Mouse (Mus musculus) kidney, postnatal 25 days (tissue): ENCODE measurements around the gene Zfp663.
A peak's percentile ranks its signal among the peaks of the same experiment; 100 is the strongest.

ENCODE experiments used
- DNase-seq, 2 experiments: peaks; one replicate each; pipeline ENCODE4 v3.0.0; 2021; ENCODE audit warnings: mixed read lengths in 2 of 2

Zfp663 gene

DNA sequence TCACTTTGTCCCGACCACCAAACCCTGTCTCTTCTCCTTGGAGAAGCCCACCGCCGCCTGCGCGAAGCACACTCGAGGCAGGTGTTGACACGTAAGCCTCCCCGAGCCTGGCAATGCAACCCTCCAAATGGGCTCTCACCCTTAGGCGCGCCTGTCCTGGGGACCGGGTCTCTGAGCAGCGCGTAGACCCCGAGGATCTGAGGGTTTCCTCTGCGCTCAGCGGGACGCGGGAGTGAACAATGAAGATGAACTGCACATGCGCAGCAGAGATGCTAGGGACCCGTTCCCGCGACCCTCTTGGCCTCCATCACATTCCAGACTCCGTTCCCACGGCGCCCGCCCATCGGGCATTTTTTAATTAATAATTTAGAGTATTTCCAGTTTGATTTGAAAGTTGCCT lies at the start of gene Zfp663:
Zfp663 (minus strand) TSS at position 234 of the 400 bp plus-strand sequence.
- DNase-seq = no peak

DNA sequence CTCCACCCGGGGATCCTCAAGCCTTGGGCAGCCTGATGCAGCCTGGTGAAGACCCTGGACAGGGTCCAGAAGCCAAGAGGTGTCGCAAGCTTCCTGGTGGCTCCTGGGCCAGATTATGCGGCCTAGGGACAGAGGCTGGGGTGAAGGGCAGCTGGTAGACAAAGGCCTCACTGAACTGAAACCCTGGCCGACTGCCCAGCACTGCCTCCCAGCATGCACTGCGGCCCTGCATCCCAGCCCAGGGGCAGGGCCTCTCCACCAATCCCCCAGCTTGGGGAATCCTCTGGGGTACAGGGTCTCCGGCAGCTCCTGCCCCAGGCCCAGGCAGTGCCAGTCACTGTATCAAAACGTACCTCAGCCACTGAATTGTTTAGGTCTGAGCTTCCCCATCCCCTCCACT lies 48.8 kb upstream of the Zfp663 start:
- peak; percentile 77 to 87 for DNase-seq

DNA sequence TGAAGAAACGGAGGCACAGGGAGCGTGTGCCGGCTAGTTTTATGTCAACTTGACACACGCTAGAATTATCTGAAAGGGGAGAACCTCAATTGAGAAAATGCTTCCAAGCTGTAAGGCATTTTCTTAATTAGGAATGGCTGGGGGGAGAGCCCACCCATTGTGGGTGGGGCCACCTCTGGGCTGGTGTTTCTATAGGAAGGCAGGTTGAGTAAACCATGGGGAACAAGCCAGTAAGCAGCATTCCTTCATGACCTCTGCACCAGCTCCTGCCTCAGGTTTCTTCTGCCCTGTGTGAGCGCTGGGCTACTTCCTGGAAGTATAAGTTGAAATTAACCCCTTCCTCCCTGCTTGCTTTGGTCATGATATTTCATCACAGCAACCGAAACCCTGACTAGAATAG lies 47.3 kb upstream of the Zfp663 start:
- no peak for DNase-seq

DNA sequence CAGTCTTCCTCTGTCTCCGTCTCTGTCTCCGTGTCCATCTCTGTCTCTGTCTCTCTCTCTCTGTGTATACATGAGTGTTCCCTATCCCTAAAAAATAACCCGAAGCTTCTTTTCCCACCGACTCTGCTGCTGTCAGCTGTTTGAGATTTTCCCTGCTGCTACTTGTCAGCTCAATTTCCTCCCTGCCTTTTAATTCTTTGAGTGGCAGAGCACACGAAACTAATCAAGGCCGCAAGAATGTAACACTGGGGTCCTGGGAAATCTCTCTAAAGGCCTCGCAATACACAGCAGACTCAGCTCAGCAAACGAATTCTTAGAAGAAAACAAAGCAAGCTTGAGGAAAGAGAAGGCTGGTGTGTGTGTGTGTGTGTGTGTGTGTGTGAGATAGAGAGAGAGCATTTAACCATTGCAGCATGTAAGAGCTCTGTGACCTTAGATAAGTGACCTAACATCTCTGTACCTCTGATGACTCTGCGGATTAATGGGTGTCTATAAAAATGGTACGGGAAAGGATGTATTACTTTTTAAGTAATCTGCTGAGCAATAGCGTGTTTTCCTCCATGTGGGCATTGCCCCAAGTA lies 46.7 kb upstream of the Zfp663 start:
- DNase-seq = no peak

DNA sequence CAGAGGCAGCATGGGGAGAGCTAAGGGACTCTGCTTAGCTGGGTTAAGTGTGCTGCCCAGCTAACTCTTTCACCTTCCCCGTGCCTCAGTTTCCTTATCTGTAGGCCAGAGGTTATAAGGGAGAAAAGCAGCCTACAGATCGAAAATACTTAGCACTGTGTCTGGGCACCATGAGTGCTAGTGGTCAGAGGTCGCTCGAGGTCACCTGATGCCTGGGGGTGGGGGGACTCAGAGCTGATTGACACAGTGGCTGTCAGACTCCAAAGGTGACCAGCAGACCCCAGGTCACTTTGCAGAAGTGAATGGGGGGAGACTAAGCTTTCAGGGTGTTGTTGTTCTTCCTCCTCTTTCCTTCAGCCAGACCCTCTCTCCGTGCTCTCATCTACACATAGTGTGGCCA lies 45.8 kb upstream of the Zfp663 start:
- no peak for DNase-seq

DNA sequence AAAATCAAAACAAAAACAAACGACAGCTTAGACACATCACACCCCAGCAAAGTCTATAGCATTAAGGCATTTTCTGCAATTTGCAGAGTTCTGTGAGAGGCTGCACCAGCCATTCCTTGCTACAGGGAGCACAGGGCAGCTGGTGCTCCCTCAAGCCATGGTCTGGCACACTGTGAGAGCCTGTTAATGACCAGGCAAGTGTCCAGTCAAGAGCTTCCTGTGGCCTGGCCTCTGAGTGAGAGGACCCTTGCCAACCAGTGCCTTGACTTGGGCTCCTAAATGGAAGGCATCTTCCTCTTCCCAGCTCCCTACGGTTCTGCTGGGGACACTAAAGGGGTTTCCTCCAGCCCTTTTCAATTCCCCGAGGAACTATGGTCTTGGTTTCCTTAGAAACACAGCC lies 45.4 kb upstream of the Zfp663 start:
- no peak for DNase-seq

DNA sequence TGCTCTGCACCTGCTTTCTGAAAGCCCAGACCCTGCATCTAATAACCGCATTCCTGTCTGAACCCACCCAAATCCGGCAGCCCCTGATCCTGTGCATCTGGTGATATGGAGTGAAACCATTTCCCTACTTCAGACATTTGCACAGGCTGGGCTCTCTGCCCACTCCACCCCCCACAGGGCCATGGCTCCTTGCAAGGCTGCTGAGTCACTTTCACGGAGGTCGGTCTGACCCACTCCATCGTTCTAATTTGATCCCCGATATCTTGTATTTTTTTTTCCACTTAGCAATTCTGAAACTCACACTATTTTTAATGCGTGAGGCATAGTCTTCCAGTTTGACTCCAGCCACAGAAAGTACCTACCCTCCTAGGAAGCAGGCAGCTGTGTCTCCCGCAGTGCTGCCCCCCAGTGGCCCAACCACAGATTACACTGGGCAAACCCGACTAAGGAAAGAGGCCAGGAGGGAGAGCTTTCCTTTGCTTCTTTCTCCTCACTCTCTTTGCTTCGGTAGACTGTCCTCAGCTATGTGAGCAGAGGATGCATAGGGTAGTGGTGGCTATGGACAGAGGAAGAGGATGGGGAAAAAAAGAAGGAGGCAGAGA lies 39.3 kb upstream of the Zfp663 start:
- DNase-seq = peak; percentile 63 to 72

DNA sequence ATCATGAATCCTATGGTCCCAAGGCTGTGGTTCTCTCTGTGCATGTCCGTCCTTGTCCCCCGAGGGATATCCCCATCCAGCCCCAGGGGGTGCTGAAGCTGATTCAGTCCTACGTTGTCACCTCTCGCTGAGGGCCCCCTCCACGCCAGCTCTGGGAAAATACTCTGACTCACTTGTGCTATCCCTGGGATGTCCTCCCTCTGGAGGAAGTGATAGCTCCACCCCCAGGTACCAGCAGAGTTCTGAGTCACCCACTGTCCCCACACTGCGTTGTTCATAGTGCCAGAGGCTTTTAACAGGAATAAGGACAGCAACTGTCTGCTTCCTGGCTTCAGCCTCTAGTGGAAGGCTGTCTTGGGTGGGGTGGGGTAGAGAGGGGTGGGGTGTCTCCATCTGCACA lies 36.8 kb upstream of the Zfp663 start:
- DNase-seq = no peak

DNA sequence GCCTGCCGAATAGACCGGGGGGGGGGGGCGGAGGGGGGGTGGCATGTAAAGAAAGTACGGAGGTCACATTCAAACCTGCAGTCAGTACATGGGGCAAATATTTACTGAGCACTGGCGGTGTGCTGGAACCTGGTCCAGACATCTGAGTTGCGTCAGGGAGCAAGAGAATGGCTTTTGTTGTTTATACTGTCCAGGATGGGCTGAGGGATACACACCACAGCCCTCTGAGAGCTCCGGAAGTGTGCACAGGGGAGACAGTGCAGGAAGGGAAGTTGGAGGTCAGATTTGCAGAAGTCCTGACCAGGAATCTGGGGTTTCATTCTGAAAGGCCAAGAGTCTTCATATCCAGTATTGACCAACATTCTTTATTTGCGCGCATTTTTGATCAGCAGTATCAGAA lies 36.4 kb upstream of the Zfp663 start:
- no peak for DNase-seq

DNA sequence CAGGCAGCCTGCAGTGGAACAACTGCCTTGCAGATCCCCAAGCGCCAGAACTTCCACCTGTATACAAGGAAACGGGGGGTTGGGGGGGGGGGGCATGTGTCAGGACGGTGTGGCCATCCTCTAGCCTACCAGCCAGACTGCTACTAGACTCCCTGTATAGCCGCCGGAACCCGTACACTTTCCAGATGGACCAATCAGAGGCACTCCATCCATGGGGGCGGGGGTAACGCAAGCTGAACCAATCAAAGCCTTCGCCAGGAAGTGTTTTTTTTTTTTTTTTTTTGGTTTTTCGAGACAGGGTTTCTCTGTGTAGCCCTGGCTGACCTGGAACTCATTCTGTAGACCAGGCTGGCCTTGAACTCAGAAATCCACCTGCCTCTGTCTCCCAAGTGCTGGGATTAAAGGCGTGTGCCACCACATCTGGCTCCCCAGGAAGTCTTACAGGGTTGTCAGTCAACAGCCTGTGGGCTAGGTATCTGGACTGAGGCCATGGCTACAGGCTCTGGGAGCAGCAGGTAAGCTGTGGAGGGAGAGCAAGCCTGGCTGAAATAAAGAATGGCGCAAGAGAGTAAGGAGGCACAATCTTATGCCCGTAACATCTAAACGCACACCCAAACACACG lies 29.7 kb upstream of the Zfp663 start:
- DNase-seq = no peak

DNA sequence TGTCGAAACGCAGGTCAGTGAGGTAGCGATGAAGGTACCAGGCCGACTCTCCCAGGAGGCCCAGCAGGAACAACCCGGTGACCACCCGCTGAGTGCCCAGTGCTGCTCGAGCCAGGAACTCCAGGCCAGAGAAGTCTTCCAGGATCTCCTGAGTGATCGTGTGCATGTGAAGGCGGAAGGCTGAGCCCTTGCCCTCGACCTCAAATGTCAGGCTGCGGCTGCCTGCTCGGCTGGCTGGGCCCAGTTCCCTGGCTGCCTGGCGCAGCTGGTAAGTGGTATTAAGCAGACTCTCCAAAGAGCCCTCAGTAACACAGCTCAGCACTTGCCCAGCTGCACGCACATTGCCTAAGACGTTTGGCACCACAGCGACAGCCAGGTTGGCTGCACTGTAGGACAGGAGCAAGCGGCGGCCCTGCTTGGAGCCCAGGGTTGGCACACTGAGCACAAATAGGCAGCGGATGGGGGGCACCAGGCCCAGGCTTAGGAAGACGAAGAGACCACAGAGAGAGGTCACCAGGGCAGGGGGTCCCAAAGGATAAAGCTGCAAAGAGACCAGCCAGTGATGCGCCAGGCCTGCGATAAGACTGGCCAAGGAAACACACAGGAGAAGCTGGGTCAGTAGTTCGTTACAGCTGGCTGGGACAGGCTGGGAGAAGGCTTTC lies 29.1 kb upstream of the Zfp663 start:
- no peak for DNase-seq

DNA sequence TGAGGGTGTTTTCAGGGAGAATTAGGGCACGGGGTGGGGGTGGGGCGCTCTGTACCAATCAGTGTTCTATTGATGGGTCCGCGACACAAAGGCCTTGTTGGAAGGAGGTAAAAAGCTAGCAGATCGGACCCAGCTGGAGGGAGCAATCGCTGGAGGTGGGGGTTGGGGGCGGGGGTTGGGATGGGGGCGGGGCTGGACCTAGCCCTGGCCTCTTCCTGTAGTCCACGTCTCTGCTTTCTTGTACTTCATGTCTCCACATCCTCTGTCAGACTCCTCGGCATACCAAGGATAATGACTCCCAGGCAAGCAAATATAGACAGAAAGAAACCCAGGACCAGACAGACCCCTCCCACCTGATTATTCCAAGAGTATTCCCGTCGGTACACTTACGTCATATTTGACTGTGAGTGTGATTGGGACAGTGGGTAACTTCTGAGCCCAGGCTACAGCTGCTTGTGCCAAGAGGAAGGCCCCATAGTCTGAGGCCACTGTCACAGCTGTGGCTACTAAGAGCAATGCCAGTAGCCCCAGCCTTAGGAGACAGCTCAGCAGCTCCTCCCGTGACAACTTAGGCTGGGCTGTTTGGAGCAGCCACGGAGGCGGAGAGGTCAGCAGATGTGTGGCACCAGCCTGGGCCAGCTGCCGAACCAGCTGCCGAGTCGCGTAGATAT lies 28.4 kb upstream of the Zfp663 start:
- DNase-seq = no peak

DNA sequence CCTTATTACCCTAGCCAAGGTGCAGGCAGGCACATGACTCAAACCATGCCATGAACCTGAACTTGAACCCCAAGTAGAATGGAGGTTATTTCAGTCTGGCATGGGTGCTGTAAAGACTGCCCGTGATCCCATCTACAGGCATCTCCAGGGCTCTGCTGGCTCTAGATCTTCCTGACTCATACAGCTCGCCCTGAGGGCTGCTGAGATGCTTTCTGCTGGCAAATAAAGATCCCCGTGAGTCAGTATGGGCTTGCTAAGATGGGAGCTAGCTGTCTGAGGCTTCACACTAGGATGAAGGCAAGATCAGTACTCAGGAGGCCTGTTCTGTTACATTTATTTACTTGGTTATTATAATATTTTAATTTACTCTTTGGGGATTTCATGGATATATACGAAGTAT lies 23.6 kb upstream of the Zfp663 start:
- no peak for DNase-seq

DNA sequence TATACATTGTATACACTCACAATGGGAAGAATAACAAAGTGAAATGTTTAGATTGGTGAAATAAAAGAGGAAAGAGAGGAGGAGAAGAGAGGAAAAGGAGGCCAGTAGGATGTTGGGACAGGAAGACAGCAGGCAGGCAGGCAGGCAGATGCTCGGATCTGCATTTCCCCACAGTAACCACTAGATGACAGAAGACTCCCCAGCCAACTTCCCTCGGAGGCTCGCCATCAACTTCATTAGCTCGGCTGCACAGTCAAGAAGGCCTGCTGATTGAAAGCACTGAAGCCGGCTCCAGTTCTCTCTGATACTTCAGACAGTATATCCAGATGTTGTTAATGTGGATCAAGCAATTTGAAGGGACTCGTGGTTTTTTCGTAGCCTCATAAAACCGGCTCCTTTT lies 23.0 kb upstream of the Zfp663 start:
- DNase-seq = peak; percentile 61 to 68

DNA sequence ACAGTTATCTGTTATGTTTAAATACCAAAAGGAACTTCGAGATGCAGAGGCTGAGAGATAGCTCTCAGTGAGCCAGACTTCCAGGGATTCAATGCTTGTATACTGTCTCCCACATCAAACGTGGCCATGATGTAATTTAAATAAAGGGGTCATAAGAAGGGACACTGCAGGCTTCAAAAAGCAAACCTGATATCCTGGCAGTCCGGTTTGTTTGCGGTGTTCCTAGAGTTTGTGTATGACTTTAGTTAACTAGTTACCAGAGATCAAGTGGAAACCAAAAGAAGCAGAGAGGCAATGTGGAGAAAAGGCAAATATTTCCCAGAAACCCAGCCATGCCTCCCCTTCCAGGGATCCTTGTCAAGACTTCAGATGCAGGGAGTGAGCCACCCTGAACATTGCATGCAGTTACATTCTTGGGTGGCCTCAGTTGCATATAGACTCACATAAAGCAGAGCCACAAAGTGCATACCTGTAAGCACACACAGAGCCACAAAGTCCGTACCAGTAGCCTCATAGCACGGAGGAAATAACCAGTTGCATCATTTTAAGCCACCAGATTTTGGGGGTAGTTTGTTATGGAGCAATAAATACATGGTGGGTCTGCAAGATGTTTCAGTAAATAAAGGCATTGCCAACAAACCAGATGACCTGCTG lies 20.9 kb upstream of the Zfp663 start:
- DNase-seq = no peak

DNA sequence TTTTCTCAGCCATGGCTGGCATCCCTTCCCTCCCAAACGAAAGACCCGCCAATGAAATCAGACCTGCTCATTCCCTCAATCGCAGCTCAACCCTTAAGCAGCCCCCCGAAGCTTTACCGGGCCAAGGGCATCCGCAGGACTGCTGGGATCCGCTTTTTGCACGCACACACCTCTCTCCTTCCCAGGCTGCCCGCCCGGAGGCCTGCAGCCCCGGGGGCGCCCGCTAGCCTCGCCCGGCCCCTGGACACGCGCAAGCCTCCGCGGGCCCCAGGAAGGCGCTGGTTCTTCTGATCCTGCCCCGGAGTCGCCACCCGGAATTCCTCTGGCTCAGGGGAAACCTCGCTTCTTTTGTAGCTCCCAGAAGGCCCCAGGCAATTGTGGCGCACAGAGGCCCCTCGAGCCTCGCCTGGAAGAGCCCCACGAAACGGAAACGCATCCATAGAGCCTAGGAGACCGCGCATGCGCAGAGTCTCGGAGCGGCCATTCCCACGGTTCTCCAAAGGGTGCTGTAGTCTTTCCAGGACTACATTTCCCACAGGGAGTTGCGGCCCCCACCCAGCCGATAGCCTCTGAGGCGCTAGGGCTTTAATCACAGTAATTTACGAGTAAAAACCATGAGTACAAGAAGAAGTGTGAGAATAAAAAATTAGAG lies 19.4 kb upstream of the Zfp663 start, which contains the start of gene Zfp334:
Zfp334 (minus strand) TSS at position 416 of the 652 bp plus-strand sequence.
- peak; percentile 96 to 98 for DNase-seq

DNA sequence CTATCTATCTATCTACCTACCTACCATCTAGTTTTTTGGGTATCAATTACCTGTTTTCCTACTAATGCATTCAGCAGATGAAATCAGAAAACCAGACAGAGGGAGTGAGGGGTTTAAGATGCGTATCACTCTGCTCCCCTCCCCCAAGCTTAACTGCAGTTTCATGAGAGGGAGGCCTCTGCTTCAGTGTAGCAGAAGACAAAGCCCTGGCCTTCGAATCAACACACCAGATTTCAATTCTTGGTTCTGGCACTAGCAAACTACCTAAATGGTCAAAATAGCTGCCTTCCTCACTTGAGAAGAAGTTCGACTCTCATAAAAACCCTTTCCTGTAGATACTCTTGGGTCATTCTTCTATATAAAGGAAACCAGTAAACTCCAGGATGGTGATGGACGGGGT lies 18.8 kb upstream of the Zfp663 start:
- no peak for DNase-seq

DNA sequence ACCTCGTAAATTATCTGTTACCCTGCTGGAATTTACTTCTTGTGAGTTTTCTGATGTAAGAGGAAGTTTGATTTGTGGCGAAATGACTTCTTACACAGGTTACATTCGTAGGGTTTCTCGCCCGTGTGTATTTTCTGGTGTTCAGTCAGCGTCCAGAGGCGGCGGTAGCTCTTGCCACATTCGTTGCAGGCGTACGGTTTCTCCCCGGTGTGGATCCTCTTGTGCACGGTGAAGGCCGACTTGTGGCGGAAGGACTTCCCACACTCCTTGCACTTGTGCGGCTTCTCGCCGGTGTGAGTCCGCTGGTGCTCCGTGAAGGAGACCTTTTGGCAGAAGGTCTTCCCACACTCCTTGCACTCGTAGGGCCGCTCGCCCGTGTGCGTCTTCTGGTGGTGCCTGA lies 11.5 kb upstream of the Zfp663 start:
- DNase-seq = no peak

DNA sequence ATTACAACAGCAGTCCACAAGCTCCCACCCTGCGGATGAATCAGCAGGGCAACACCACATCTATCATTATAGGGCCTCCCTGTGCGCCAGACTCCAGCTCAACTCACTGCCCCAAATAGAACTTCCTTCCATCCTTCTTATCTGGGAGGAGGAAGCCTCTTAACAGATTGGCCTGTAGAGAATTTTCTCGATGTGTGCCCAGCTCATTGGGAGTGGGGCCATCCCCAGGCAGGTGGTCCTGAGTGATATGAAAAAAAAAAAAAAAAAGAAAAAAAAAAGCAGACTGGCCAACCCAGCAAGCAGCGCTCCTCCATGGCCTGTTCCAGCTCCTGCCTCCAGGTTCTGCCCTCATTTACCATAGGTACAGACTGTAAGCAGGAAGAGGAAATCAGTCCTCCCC lies 7.5 kb upstream of the Zfp663 start:
- peak in 1 of 2 experiments; percentile 9 for DNase-seq

DNA sequence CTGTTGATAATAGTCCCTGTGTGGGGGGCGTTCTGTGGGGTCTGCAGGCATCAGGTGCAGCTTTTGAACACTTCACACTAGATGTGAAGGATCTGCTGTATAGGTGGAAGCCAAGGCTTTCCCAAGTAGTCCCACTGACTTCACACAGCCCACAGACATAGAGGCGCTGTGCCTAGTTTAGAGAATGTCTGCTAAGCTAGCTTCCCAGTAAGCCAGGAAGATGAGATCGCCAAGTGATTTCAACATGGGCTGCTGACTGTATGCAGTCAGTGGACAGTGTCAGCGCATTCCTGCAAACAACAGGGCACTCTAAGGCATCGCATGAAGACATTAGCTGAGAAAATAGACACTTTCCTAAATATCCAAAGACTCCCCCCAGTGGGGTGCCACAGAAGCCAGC lies 6.9 kb upstream of the Zfp663 start:
- peak in 1 of 2 experiments; percentile 29 for DNase-seq

DNA sequence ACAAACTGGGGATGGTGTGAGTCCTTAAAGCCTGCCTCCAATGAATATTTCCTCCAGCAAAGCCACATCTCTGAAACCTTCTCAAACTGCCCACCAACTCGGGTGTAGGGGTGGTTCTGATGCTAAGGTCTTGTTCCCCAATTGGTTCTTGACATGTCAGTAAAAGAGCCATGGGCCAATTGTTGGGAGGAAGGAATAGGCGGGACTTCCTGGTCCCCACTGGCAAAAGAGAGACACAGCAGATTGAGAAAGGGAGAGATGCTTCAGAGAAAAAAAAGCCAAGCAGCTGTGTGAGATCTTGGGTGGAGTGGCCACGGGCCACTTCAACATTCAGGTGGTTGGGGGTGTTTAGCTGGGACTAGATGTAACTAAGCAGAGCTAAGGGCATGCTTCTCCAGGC lies 2.5 kb upstream of the Zfp663 start:
- DNase-seq = peak in 1 of 2 experiments; percentile 9

DNA sequence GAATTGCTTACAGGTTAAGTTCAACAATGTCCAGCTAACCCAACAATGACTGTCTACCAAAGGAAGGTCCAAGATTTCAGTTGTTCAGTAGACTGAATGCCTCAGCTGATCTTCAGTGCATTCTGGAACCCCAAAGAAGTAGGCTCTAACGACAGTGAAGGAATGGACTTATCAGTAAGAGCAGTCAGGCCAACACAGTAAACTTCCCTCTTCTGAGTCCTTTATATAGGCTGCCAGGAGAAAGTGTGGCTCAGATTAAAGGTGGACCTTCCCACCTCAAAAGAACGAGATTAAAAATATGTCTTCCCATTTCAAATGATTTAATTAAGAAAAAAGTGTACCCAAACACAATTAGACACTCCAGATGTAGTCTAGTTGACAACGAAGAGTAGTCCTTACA lies 1.8 kb upstream of the Zfp663 start:
- no peak for DNase-seq
